Mouse (Mus musculus): ENCODE results near the gene Snrk. TPM values are rescaled to one million over a fixed set of nuclear protein-coding genes. Genes with fewer than 3 reads are reported as not detected.
"Not testable (repeated sequence)": the region's sequence is repeated elsewhere in the genome, so short reads cannot be mapped to it uniquely, and the experiment has no call there.

Snrk gene
- polyA plus RNA-seq, 1 experiment: 60.3 TPM

DNA sequence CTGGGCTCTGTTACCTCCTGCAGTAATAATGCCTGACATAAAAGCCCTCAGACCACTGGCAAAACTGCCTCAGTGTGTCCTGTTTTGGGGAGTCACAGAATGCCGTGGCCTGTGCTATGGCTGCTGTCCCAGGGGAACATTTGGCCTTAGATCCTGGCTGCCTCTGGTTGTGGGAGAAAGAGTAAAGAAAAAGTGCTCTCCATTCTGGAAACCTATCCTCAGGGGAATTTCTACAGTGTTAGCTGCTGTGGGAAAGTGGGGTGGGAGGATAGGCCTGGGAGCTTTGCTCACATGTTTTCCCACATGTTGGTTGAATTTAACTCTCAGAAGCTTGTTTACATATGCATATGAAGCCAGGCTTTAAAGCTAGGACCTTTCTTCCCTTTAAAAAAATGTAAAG is 26.2 kb downstream of the Snrk start:
- no peak for DNase-seq (ENCODE audit: low spot score)

DNA sequence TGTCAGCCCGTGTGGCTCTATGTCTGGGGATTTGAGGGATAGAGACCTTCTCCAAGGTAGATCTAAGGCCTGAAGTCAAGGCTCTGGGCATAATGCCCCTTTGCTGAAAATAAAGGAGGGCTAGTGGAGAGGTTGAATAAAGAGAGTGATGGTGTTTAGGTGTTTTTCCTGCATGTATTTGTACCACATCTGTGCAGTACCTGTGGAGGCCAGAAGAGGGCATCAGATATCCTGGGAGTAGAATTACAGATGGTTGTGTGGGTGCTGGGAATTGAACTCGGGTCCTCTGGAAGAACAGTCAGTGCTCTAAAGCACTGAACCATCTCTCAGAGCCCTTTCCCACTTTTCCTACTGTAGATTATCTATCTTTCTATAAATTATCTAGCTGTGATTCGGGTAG is 27.7 kb downstream of the Snrk start:
- DNase-seq (ENCODE audit: low spot score): no peak

GRCm38 (mm10) chr9:122145677-122146076 is 28.6 kb downstream of the Snrk start:
- DNase-seq (ENCODE audit: low spot score): no peak

- no peak for DNase-seq (ENCODE audit: low spot score)
These were observed 29.2 kb downstream of the Snrk start for GRCm38 (mm10) chr9:122146124-122146870.

GRCm38 (mm10) chr9:122148356-122148755 is 31.3 kb downstream of the Snrk start:
- DNase-seq (ENCODE audit: low spot score): no peak

DNA sequence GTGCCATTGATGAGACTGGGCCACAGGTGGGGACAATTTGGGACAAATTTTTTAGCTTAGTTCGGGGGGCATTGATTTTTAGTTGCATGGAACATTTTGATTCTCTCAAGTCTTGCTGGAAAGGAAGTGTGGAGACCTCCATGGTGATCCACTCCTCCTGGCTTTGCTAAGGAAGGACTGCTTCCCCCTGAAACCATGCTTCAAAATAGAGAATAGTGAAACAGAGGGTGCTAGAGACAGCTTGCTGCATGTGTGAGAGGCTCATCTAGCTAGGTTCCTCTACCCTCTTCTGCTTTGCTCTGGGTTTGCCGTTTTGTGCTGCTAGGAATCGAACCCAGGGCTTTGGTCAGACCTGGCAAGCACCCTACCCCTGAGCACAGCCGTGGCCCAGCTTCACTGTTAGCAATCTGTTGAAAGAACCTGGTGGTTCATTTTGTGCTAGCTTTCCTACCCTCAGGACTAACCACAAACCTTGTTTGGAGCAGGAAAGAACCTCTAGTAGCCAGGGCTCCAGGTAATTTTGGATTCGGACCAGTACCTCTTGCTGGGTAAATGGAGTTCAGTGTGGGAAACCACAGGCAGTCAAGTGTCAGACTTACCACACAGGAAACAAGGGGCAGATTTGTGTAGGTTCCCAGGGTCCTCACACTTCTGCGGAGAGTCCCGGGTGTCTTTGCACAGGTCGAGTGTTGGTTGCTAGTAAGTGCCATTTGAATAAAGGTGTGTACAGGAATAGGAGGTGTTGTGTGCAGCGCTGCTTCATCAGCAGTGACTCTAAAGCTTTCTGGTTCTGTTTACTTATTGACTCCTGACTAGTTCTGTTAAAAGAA is 33.1 kb downstream of the Snrk start:
- DNase-seq (ENCODE audit: low spot score): no peak

- DNase-seq (ENCODE audit: low spot score): no peak
These were observed 35.0 kb downstream of the Snrk start for GRCm38 (mm10) chr9:122152063-122152462.

DNA sequence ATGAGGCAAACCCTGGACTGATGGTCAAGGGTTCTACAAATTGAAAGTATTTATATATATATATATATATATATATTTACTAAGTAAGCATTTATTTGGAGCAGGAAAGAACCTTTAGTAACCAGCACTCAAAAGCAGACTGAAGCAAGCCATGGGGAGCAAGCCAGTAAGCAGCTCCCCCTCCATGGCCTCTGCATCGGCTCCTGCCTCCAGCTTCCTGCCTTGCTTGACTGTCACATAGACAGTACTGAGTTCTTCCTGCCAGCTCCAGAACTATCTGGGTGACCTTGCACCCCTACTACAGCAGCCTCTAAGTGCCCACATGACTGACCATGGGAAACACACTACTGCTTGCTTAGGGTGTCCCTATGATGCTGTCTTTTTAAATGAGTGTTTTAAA is 35.4 kb downstream of the Snrk start:
- DNase-seq (ENCODE audit: low spot score): no peak

- no peak for DNase-seq (ENCODE audit: low spot score)
These were observed 36.4 kb downstream of the Snrk start for GRCm38 (mm10) chr9:122153436-122153835.

- DNase-seq (ENCODE audit: low spot score): no peak
These were observed 38.1 kb downstream of the Snrk start for GRCm38 (mm10) chr9:122155193-122155592.

DNA sequence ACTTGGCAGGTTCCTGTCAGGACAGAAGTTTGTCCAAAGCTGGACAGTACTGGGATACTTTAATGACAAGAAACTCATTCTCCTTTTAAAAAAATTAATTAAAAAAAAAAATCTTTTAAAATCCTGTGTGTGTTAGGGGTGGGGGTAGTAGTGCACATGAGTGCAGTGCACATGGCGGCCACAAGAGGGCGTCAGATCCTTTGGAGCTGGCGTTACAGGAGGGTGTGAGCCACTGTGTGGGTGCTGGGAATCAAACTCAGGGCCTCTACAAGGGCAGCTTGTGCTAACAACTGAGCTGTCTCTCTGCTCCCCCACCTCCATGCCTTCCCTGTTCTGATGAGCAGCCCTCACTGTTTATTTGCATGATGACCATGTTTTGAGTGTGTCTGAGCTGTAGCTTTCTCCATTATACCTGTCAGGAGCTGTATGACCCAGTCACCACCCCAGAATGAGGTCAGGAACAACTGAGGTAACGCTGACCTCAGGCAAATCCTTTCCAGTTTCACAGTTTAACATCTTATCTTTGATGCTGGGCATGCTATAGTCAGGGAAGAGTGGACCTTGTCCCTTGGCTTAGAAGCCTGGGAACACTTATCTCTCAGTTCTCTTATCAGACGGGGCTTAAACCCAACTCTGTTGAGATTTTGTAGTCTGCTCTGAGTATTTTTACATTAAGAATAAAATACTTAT is 39.5 kb downstream of the Snrk start:
- no peak for DNase-seq (ENCODE audit: low spot score)

DNA sequence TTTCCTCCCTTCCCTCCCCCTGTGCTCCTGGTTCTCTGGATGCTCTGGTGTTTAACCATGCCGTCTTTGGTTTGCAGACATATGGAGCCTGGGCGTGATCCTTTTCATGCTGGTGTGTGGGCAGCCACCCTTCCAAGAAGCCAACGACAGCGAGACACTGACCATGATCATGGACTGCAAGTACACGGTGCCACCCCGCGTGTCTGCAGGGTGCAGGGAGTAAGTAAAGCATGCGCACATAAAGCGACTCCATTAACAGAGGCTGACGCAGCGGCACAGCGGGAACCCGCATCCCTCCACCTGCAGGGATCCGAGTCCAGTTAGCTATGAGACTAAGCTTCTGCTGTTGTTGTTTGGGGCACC is 40.0 kb downstream of the Snrk start:
- no peak for DNase-seq (ENCODE audit: low spot score)

- no peak for DNase-seq (ENCODE audit: low spot score)
These were observed 47.5 kb downstream of the Snrk start for GRCm38 (mm10) chr9:122164535-122164934.

DNA sequence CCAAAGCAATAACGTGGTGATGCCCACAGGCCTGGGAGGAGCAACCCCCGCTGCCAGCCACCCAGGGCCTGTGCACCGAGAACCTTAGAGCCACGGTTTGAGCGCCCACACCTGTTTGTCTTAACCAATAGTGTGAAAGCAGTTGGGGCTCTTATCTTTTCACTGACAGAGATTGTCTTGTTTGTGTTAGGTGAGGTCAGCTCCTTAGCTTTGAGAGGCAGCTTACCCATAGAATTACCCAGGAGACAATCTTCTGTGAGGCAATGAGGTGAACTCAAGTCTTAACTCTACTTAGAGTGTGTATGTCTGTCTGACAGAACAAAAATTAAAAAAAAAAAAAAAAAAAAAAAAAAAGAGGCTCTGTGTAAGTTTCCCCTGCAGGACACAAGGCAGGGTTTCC is 50.7 kb downstream of the Snrk start:
- not testable (repeated sequence) for DNase-seq (ENCODE audit: low spot score)

DNA sequence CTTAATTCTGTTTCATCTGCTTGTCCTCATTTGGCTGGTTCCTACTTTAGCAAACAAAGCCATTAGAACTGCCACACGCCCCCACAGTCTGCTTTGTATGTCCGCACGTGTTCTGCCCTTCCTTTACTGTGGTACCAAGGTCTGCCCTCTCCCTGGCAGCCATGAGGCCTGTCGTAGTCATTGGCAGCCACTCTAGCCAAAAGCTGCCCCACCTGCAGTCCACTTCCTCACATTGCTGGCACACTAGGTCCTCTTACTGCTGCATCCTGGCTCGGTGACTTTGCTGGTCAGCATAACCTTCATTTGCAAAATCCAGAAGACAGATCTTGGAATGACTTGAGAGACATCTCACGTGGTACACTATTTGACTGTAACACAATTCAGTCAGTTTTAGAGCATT is 52.8 kb downstream of the Snrk start:
- DNase-seq (ENCODE audit: low spot score): no peak

DNA sequence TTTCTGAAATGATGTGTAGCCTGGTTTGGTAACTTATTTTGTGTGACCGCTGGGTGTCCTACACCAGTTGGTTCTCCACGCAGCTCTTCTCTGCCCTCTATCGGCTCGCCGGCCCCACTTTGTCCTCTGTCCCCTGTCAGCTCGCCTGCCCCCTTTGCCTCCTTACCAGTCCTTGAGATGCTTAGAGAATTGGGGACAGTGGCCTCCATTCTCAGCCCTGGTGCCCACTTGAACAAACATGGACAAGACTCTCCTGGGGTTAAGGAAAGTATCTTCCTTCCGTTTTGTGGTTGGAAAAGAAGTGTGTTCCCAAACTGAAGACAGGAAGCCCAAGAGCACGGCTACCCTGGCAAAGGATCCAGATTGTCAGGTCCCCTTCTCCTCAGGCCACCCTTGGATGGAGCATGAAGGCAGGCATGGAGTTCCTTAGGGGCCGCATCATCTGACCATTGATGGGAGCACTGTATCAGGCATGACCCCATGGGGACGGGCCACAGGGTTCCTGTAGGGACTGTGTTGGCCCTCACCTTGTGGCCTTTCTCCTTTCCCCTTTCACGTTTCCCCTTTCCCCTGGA is 55.6 kb downstream of the Snrk start:
- DNase-seq (ENCODE audit: low spot score): no peak

GRCm38 (mm10) chr9:122173405-122174233 is 56.6 kb downstream of the Snrk start:
- no peak for DNase-seq (ENCODE audit: low spot score)

- DNase-seq (ENCODE audit: low spot score): no peak
These were observed 57.7 kb downstream of the Snrk start for GRCm38 (mm10) chr9:122174723-122175122.

- no peak for DNase-seq (ENCODE audit: low spot score)
These were observed 60.5 kb downstream of the Snrk start for GRCm38 (mm10) chr9:122177256-122178220.

DNA sequence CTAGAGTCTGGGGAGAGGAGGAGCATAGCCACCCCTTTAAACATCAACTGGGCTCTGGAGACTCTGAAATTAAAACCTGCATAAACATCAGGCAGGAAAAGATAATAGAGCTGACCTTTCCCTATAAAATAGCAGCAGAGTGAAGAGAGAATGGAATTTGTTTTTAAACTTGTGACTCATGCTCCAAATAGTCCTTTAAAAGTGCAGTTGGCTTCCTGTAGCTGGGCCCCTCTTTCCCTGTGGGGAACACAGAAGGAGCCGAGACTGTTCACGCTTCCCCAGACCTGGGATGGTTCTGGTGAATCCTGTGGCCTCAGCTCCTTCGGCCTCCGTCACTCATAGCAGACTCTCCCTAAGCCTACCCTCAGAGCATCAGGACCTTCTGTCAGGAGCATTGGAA is 61.4 kb downstream of the Snrk start:
- no peak for DNase-seq (ENCODE audit: low spot score)
